Mouse (Mus musculus): ENCODE data around the gene Podxl2. TPM values are rescaled to one million over a fixed set of nuclear protein-coding genes. Genes with fewer than 3 reads are reported as not detected.

The Podxl2 gene
- under 1 TPM in 1 of 2 experiments, not detected in 1; 0.24 TPM for total RNA-seq (2023)

DNA sequence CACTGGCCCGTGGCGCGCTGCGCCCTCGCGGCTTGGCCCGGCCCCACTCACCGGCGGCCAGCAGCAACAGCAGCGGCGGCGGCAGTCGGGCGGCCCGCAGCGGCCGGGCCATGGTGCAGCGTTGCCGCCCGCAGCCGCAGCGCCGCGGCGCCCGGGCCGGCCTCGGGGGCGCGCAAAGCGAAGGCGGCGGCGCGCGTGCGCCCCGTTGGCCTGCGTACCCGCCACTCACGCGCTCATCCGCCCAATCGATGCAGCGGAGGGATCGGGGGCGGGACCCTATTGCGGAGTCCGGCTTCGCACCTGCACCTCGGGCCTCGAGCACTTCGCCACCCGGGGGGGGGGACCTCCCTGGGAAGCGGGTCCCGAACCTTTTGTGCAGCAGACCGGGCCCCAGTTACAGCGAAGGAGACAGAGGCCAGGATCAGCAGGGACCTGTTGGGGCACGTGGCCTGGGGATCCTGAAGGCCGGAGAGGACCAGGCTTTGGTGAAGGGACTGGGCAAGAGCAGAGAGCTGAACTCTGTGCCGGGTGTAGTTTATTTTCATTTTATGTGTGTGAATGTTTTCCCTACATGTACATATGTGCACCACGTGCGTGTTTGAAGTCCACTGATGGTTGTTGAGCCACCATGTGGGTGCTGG lies at the start of gene Podxl2:
TSS of gene Podxl2 (minus strand) at position 177 of the 641 bp plus-strand sequence.

DNA sequence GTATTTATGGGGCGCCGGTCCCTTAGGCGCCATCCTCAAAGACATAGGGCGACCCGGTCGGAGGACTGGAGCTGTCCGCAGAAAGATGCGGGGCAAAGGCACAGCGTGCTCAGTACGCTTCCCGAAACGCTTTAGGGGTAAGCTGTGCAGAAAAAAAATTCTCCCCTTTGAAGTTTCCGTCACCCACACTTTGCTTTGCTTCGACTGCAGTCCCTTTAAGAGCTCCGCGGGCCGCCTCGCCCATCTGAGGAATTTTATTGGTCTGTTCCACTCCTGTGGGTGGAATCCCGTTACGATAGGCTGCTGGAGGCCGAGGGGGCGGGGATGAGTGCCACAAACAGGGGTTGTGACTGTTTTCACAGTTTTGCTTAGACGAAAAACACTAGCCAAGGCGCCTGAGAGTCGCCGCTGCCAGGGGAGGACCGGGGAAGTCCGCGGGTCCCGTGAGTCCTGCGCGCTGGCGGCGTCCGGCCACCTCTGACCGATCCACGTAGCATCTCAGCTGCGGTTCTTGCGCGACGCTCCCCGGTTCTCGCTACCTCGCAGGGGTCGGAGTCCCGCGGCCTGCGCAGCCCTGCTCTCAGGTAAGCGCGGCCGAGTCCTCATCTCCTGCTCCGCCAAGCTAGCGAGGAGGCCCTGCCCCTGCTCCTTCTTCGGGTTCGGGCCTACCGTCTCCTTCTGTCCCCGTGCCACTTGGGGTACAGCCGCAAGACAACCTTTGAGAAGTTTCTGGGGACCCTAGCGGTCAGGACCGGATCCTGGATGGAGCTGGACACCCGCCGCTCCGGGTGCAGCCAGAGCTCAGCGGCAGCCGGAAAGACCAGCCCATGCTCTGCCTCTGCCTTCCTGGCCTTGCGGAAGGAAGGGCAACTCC lies 27.3 kb upstream of the Podxl2 start, which contains the start of gene Tpra1:
TSS of gene Tpra1 (plus strand) at position 305 of the 874 bp plus-strand sequence.

DNA sequence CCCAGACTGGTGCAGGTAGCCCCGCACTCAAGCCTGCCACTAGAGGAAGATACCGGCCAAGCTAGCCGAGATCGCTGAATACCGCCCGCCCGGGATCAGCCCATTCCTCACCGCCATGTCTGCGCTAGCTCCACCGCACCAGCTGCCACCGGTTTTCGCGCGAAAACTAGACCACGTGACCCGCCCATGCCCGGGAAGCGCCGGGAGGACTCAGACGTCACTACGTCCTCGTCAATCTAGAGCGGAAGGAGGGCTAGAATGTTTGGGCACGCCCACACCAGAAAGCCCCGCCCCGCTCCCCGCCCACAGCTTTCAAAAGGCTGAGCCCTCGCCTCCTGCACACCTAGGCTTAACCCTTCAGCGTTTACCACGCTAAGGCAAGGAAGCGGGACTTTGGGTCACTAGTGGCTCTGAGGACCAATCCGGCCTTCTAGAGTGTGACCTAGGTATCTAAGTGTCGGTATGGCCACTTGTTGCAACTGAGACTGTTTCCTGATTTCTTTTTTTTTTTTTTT lies 23.7 kb upstream of the Podxl2 start, which contains the start of gene Mcm2:
TSS of gene Mcm2 (minus strand) at position 247 of the 515 bp plus-strand sequence.

DNA sequence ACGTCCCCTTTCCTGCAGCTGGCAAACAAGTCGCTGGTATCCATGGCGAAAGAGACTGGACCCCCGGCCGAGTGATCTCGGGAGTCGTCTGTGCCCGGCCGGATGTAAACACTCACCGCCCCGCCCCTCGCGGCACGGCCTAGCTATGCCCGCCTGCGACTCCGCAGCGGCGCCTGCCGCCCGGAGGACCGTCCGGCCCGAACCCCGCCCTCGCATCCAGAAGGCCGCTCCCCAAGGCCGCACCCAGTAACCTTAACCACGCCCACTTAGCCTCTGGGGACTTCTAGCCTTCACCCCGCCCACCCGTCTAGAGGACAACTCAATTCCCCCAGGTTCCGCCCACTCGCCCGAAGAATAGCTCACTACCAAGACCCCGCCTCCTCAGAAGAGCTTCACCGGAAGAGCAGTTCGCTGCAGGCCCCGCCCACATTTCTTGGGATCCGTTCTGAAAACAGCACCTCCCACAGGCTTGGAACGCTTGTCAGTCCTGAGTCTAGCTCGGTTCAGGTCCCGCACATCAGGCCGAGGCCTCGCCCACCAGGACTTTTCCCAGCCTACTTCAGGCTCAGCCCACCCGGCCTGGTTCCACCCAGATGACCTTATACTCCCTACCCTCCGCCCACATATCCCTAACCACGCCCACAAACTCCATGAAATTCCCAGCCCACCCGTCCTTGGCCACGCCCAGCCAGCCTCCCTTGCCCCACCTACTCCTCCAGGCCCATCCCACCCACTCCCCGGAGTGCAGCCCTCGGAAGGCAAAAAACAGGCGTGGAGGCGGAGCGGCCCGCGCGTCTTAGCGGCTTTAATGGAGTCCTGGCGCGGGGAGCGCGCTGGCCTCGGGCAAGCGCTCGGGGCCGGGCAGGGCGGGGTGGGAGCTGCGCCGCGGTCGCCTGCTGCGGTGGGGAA lies 32.8 kb downstream of the Podxl2 start, which contains the start of gene Abtb1:
TSS of gene Abtb1 (minus strand) at position 204 of the 909 bp plus-strand sequence.

Other genes with a start within 250 kb of the Podxl2 start
- gene Kbtbd12, start 237.1 kb downstream of the Podxl2 start, total RNA-seq (2023), result not detected
- 10 to 100 TPM; 52.7 to 71.2 TPM for gene Mgll, start 150.6 kb downstream of the Podxl2 start, total RNA-seq (2023)
- 100 to 1,000 TPM; 270 to 296 TPM for gene Abtb1, start 33.1 kb downstream of the Podxl2 start, total RNA-seq (2023)
- 10 to 100 TPM; 61.9 to 74.3 TPM for gene Mcm2, start 23.7 kb upstream of the Podxl2 start, total RNA-seq (2023)
- 10 to 100 TPM; 37.2 to 55.6 TPM for gene Tpra1, start 27.2 kb upstream of the Podxl2 start, total RNA-seq (2023)